Mouse (Mus musculus): ENCODE measurements around the gene Tdpoz5. TPM values are rescaled to one million over a fixed set of nuclear protein-coding genes. Genes with fewer than 3 reads are reported as not detected.

Tdpoz5 gene
- not detected in 2 replicates for polyA plus RNA-seq (2012; rRNA removed)

DNA sequence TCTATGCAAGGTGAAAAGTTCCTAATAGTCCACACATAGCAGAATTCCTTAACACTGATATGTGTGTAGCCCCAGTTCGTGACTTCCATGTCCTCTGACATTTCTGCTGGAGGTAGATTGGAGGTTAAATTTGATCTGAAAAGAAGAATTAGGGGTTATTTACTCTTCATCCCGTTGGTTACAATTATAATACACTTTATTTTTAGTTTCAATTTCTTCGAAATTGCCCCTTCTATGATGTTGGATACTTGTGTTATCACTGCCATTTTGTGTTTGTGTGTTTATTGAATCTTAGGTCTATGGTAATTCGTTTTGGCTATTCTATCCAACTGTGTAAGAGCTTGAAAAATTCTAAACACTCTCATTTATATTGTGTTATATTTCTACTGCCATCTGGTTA is at the start of gene Tdpoz5:
Gene Tdpoz5 (minus strand): TSS at position 101 of the 400 bp plus-strand sequence.

DNA sequence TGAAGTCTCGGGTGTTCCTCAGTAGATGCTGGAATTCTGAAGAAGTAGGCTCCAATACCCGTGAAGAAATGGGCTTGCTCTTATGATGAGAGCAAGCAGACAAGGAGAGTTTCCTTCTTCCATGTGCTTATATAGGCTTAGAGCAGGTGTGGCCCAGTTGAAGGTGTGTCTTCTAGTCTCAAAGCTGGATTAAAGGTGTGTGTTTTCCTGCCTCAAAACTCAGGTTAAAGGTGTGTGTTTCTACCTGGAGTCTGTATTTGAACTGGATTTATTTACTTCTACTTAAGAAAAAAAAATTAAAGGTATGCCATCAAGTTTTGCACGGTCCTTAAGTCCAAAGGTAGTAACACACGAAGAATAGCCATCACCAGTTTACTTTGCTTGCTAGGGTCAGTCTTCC is 17.7 kb downstream of the Tdpoz5 start, which contains the start of gene Gm9117:
Gene Gm9117 (minus strand): TSS at position 101 of the 400 bp plus-strand sequence.

Other genes starting within 250 kb of the Tdpoz5 start
- gene Gm5773, start 188.3 kb downstream of the Tdpoz5 start, polyA plus RNA-seq (2012; rRNA removed): not detected in 2 replicates
- not detected in 2 replicates for gene Tdpoz4, start 164.9 kb downstream of the Tdpoz5 start, polyA plus RNA-seq (2012; rRNA removed)
- gene Tdpoz3, start 135.3 kb downstream of the Tdpoz5 start, polyA plus RNA-seq (2012; rRNA removed): not detected in 2 replicates
- gene Gm9117, start 17.8 kb downstream of the Tdpoz5 start, polyA plus RNA-seq (2012; rRNA removed): not detected in 2 replicates
- gene Gm9125, start 93.6 kb upstream of the Tdpoz5 start, polyA plus RNA-seq (2012; rRNA removed): not detected in 2 replicates
- not detected in 2 replicates for gene Gm10697, start 111.3 kb upstream of the Tdpoz5 start, polyA plus RNA-seq (2012; rRNA removed)
- not detected in 2 replicates for gene Gm10696, start 216.9 kb upstream of the Tdpoz5 start, polyA plus RNA-seq (2012; rRNA removed)
- gene Gm5286, start 235.4 kb upstream of the Tdpoz5 start, polyA plus RNA-seq (2012; rRNA removed): not detected in 2 replicates